In genomic region chr15:59816031-59816430, GRCm38 (mm10) we compare ENCODE assay signal across 24 mouse cellular contexts.
"Had no signal": no experiment of that assay in that cellular context is flagged by ENCODE, and none has a peak within 500 bp of the region (broad histone marks: within the 10 kb centered on the region; RNA-seq: fewer than 3 reads in every experiment).

No protein-coding gene starts in this region.

- H3K4me1 ChIP-seq: hindbrain, embryonic 10.5 days; hindbrain, embryonic 12.5 days; intestine, embryonic 15.5 days; limb, embryonic 13.5 days; limb, embryonic 15.5 days; liver, embryonic 12.5 days had no signal

- H3K4me3 ChIP-seq: gastrocnemius, adult 2 months; heart, embryonic 12.5 days; hindbrain, embryonic 10.5 days; hindbrain, embryonic 12.5 days; intestine, embryonic 15.5 days; layer of hippocampus, adult 2 months; left cerebral cortex, adult 2 months; limb, embryonic 13.5 days; limb, embryonic 15.5 days; liver, embryonic 12.5 days had no signal

- H3K27me3 ChIP-seq: heart, embryonic 12.5 days; hindbrain, embryonic 12.5 days; intestine, embryonic 15.5 days; limb, embryonic 13.5 days; limb, embryonic 15.5 days; liver, embryonic 12.5 days had no signal

- H3K27ac ChIP-seq: gastrocnemius, adult 2 months; hindbrain, embryonic 10.5 days; hindbrain, embryonic 12.5 days; hindbrain, embryonic 14.5 days; intestine, embryonic 15.5 days; layer of hippocampus, adult 2 months; left cerebral cortex, adult 2 months; limb, embryonic 13.5 days; limb, embryonic 15.5 days; liver, embryonic 12.5 days; liver, embryonic 14.5 days had no signal

- H3K36me3 ChIP-seq: heart, embryonic 12.5 days; hindbrain, embryonic 10.5 days; hindbrain, embryonic 12.5 days; intestine, embryonic 15.5 days; limb, embryonic 13.5 days; limb, embryonic 15.5 days; liver, embryonic 12.5 days had no signal

- DNase-seq: gastrocnemius, adult 2 months; gastrocnemius, postnatal 10 days; gastrocnemius, postnatal 25 days; heart, postnatal 10 days; heart, postnatal 4 days; kidney, adult 18-20 months; kidney, adult 8-10 months; kidney, postnatal 10 days; kidney, postnatal 25 days; kidney, postnatal 4 days had no signal

- H3K4me2 ChIP-seq: heart, embryonic 12.5 days; hindbrain, embryonic 12.5 days; hindbrain, embryonic 14.5 days; intestine, embryonic 15.5 days; limb, embryonic 13.5 days; limb, embryonic 15.5 days; liver, embryonic 12.5 days had no signal

- H3K9ac ChIP-seq: heart, embryonic 12.5 days; hindbrain, embryonic 12.5 days; hindbrain, embryonic 14.5 days; intestine, embryonic 15.5 days; limb, embryonic 13.5 days; limb, embryonic 15.5 days; liver, embryonic 12.5 days; liver, embryonic 14.5 days had no signal

- H3K9me3 ChIP-seq: heart, embryonic 12.5 days; hindbrain, embryonic 10.5 days; hindbrain, embryonic 12.5 days; intestine, embryonic 15.5 days; limb, embryonic 13.5 days; limb, embryonic 15.5 days; liver, embryonic 12.5 days had no signal

- ATAC-seq: hindbrain, embryonic 16.5 days; inflammation-experienced regulatory T-cells, adult 6 months; intestine, embryonic 15.5 days; intestine, postnatal 0 days; liver, embryonic 12.5 days had no signal
